Mouse (Mus musculus): Measurements from ENCODE around the gene Zfp697. TPM values are rescaled to one million over a fixed set of nuclear protein-coding genes. Genes with fewer than 3 reads are reported as not detected.
"Not testable (repeated sequence)": the region's sequence is repeated elsewhere in the genome, so short reads cannot be mapped to it uniquely, and the experiment has no call there.

Gene Zfp697
- polyA plus RNA-seq, 1 experiment from 2014 or later = 10.0 TPM

GRCm38 (mm10) chr3:98442245-98442644 is 60.0 kb downstream of the Zfp697 start:
- H3K4me1 ChIP-seq; DNase-seq (ENCODE audit: low spot score); H3K4me3 ChIP-seq; H3K36me3 ChIP-seq; H3K27me3 ChIP-seq (ENCODE audit: insufficient read depth, poor library complexity, severe bottlenecking); H3K27ac ChIP-seq; H3K9me3 ChIP-seq: not testable (repeated sequence)
- 33% methylated on average over 3 of the region's 3 CpGs for WGBS

GRCm38 (mm10) chr3:98443149-98443779 is 61.0 kb downstream of the Zfp697 start:
- not testable (repeated sequence) for H3K36me3 ChIP-seq; H3K4me3 ChIP-seq; H3K9me3 ChIP-seq; H3K4me1 ChIP-seq; H3K27ac ChIP-seq; DNase-seq (ENCODE audit: low spot score); H3K27me3 ChIP-seq (ENCODE audit: insufficient read depth, poor library complexity, severe bottlenecking)
- WGBS = 11% methylated on average over 3 of the region's 3 CpGs

- not testable (repeated sequence) for H3K27me3 ChIP-seq (ENCODE audit: insufficient read depth, poor library complexity, severe bottlenecking); DNase-seq (ENCODE audit: low spot score); H3K36me3 ChIP-seq; H3K4me3 ChIP-seq; H3K9me3 ChIP-seq; H3K27ac ChIP-seq; H3K4me1 ChIP-seq
- WGBS = 86% methylated on average over 1 of the region's 1 CpGs
Observed at GRCm38 (mm10) chr3:98443924-98444323, 61.7 kb downstream of the Zfp697 start.

- DNase-seq (ENCODE audit: low spot score); H3K4me3 ChIP-seq; H3K4me1 ChIP-seq; H3K36me3 ChIP-seq; H3K27me3 ChIP-seq (ENCODE audit: insufficient read depth, poor library complexity, severe bottlenecking); H3K27ac ChIP-seq; H3K9me3 ChIP-seq: not testable (repeated sequence)
- WGBS = 78% methylated on average over 5 of the region's 5 CpGs
Observed at GRCm38 (mm10) chr3:98453786-98454185, 71.5 kb downstream of the Zfp697 start.

GRCm38 (mm10) chr3:98457026-98457425 is 74.8 kb downstream of the Zfp697 start, which contains the start of gene Gm4450:
Gene Gm4450, minus strand, starts transcription at chr3:98457126.
- H3K4me3 ChIP-seq; H3K4me1 ChIP-seq; H3K36me3 ChIP-seq; H3K27me3 ChIP-seq (ENCODE audit: insufficient read depth, poor library complexity, severe bottlenecking); DNase-seq (ENCODE audit: low spot score); H3K9me3 ChIP-seq; H3K27ac ChIP-seq: not testable (repeated sequence)
- WGBS = 83% methylated on average over 1 of the region's 1 CpGs

- H3K4me1 ChIP-seq; DNase-seq (ENCODE audit: low spot score); H3K27ac ChIP-seq; H3K27me3 ChIP-seq (ENCODE audit: insufficient read depth, poor library complexity, severe bottlenecking); H3K4me3 ChIP-seq; H3K9me3 ChIP-seq; H3K36me3 ChIP-seq: not testable (repeated sequence)
- 50% methylated on average over 1 of the region's 2 CpGs for WGBS
Observed at GRCm38 (mm10) chr3:98469323-98469722, 87.1 kb downstream of the Zfp697 start.

GRCm38 (mm10) chr3:98471057-98471456 is 88.8 kb downstream of the Zfp697 start:
- not testable (repeated sequence) for DNase-seq (ENCODE audit: low spot score); H3K36me3 ChIP-seq; H3K4me1 ChIP-seq; H3K9me3 ChIP-seq; H3K27ac ChIP-seq; H3K4me3 ChIP-seq; H3K27me3 ChIP-seq (ENCODE audit: insufficient read depth, poor library complexity, severe bottlenecking)
- no CpG with 5 or more reads among the region's 1 CpGs for WGBS

GRCm38 (mm10) chr3:98471499-98471898 is 89.2 kb downstream of the Zfp697 start:
- not testable (repeated sequence) for H3K36me3 ChIP-seq; H3K4me3 ChIP-seq; H3K27me3 ChIP-seq (ENCODE audit: insufficient read depth, poor library complexity, severe bottlenecking); DNase-seq (ENCODE audit: low spot score); H3K27ac ChIP-seq; H3K4me1 ChIP-seq; H3K9me3 ChIP-seq

- H3K9me3 ChIP-seq; H3K4me1 ChIP-seq; H3K4me3 ChIP-seq; H3K36me3 ChIP-seq; H3K27me3 ChIP-seq (ENCODE audit: insufficient read depth, poor library complexity, severe bottlenecking); DNase-seq (ENCODE audit: low spot score); H3K27ac ChIP-seq: not testable (repeated sequence)
Observed at GRCm38 (mm10) chr3:98494184-98494583, 111.9 kb downstream of the Zfp697 start.

- not testable (repeated sequence) for DNase-seq (ENCODE audit: low spot score); H3K36me3 ChIP-seq; H3K4me3 ChIP-seq; H3K4me1 ChIP-seq; H3K27me3 ChIP-seq (ENCODE audit: insufficient read depth, poor library complexity, severe bottlenecking); H3K9me3 ChIP-seq; H3K27ac ChIP-seq
Observed at GRCm38 (mm10) chr3:98495055-98495454, 112.8 kb downstream of the Zfp697 start.

- H3K4me1 ChIP-seq = not testable (repeated sequence)
Observed at GRCm38 (mm10) chr3:98496762-98497161, 114.5 kb downstream of the Zfp697 start.

GRCm38 (mm10) chr3:98497401-98497800 is 115.1 kb downstream of the Zfp697 start:
- not testable (repeated sequence) for H3K9me3 ChIP-seq; DNase-seq (ENCODE audit: low spot score); H3K4me3 ChIP-seq; H3K4me1 ChIP-seq; H3K27ac ChIP-seq; H3K27me3 ChIP-seq (ENCODE audit: insufficient read depth, poor library complexity, severe bottlenecking); H3K36me3 ChIP-seq

More at GRCm38 (mm10) chr3:98496762-98497161, 114.5 kb downstream of the Zfp697 start:
- DNase-seq (ENCODE audit: low spot score); H3K27me3 ChIP-seq (ENCODE audit: insufficient read depth, poor library complexity, severe bottlenecking); H3K4me3 ChIP-seq; H3K36me3 ChIP-seq; H3K27ac ChIP-seq; H3K9me3 ChIP-seq: not testable (repeated sequence)
- no CpG with 5 or more reads among the region's 2 CpGs for WGBS

- H3K4me3 ChIP-seq; H3K36me3 ChIP-seq; DNase-seq (ENCODE audit: low spot score); H3K9me3 ChIP-seq; H3K4me1 ChIP-seq; H3K27ac ChIP-seq; H3K27me3 ChIP-seq (ENCODE audit: insufficient read depth, poor library complexity, severe bottlenecking): not testable (repeated sequence)
- WGBS = no CpG with 5 or more reads among the region's 5 CpGs
Observed at GRCm38 (mm10) chr3:98507229-98507628, 125.0 kb downstream of the Zfp697 start.

GRCm38 (mm10) chr3:98510414-98510813 is 128.2 kb downstream of the Zfp697 start, which contains the start of gene Hsd3b4:
Gene Hsd3b4, minus strand, starts transcription at chr3:98510514.
- not testable (repeated sequence) for H3K4me1 ChIP-seq; H3K4me3 ChIP-seq; H3K27ac ChIP-seq; H3K9me3 ChIP-seq; DNase-seq (ENCODE audit: low spot score); H3K27me3 ChIP-seq (ENCODE audit: insufficient read depth, poor library complexity, severe bottlenecking); H3K36me3 ChIP-seq
- no CpG with 5 or more reads among the region's 1 CpGs for WGBS
